Mouse (Mus musculus): Measurements from ENCODE around the gene Immp2l. TPM values are rescaled to one million over a fixed set of nuclear protein-coding genes. Genes with fewer than 3 reads are reported as not detected.

Immp2l gene
- total and polyA plus RNA-seq, 3 experiments: 2.3 to 20.2 (median 16.5) TPM

- DNase-seq: no peak
Observed at GRCm38 (mm10) chr12:41314811-41315461, 291.0 kb downstream of the Immp2l start.

DNA sequence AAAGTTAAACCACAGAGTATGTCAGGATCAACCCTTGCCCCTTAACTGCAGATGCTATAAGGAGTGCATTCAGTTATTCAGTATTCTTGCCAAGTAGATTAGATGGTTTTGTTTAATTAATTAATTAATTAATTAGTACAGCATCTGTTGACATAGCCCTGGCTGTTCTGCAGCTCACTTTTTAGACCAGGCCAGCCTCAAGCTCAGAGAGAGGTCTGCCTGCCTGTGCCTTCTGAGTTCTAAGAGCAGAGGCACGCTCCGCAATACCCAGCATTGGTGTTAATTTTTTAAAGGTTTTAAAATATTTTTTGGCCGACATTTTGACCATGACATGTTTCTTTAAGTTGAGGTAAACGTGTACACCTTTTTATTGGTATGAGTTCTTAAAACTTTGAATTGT is 292.0 kb downstream of the Immp2l start:
- DNase-seq: no peak

GRCm38 (mm10) chr12:41316426-41316825 is 292.5 kb downstream of the Immp2l start:
- no peak for DNase-seq

GRCm38 (mm10) chr12:41317431-41317830 is 293.5 kb downstream of the Immp2l start:
- no peak for DNase-seq

DNA sequence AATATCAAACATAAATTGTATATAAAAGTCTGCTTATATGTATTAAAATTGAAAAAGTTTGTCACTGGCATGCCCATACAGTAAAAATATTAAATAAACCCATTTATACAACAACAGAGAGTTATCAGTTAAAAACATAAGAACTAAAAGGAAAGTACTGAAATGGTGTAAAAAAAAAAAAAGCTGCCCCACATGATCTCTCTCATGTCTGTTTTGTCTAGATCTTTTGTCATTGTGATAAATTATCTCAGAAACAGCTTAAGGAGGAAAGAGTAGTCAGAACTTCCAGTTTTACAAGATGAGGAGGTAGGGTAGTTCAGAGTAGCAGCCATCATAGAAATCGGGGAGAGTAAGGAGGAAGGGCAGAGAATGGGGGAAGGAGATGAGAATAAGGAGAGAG is 298.1 kb downstream of the Immp2l start:
- DNase-seq: no peak

- DNase-seq: no peak
Observed at GRCm38 (mm10) chr12:41324418-41324817, 300.5 kb downstream of the Immp2l start.

DNA sequence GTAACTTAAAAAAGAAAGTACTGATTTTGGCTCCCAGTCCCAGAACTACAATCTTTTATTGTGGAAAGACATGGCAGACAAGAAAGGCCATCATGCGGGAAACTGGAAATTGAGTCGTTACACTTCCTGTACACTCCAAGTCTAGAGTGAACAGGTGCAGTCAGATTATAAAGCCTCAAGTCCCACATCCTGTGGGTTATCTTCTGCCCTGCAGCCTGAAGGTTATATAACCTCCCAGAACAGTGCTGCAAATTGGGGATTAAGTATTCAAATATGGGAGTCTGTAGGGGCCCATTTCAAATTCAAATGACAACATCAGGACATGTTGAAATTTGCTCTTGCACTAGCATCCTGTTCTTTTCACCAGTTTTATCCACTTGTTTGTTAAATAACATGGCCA is 301.9 kb downstream of the Immp2l start:
- no peak for DNase-seq

- no peak for DNase-seq
Observed at GRCm38 (mm10) chr12:41330988-41331671, 307.2 kb downstream of the Immp2l start.

DNA sequence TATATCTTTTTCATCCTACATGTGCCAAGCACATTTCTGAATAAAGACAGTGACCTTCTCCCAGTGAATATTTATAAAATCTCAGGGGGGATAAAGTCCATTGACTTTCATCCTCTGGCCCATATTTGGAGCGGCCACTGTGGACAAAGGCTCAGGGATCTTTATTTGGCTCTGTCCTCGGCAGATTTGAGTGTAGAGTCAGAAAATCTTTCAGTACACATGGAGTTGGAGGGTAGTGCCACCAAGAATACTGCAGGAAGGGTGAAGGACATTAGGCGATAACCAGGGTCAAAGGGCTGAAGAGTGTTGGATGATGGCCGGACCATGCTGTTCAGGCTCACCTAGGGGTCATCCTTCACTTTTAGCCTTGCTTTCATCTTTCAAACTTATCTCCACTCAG is 321.7 kb downstream of the Immp2l start:
- DNase-seq: no peak

DNA sequence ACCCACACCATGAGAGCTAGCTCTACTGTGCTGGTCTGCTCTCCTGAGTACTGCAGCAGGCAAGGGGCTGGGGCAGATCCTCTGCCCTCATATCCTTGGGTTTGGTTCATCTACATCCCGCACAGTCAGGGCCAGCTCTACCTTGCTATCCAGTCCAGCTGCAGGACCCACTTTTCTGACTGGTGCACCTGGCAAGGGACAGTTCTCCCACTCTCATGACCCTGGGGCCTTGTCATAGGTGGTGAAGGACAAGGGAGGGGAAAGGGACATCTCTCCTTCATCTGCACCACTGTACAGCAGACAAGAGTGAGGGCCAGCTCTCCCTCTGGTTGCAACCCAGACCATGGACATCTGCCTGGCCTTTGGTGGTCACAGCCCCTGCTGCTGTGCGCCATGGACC is 323.6 kb downstream of the Immp2l start:
- DNase-seq: no peak

DNA sequence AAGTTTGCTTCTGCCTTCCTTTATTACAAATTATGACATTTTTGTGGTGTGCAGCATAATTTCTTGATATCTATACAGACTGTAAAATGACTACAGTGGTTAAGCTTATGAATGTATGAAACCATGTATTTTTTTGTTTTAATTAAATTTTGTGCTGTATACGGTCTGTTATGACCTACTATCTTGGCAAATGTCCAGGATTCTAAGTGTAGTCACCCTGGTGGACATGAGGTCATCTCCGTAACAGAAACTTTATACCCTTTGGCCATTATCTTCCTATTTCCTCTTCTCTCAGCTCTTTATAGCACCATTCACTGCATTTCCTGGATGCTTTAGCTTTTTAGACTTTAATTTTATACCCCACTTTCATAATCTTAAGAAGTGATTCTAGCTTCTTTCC is 325.5 kb downstream of the Immp2l start:
- no peak for DNase-seq

DNA sequence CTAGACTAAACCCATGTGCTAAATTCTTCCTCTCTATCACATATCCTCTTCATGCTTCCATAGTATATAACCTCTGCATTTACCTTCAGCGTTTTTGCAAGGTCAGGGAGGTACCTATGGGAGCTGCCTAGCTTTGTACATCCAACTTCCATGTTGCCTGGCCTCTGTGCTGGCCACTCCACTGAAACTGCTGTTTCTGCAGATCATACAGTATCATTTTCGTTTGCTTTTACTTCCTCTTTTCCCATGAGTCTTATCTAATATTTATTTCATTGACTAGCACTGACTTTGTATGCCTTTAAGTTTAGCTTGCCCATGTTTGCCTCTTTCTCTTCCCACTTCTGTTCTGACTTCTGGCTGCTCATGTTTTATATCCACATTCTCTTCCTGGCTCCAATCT is 325.9 kb downstream of the Immp2l start:
- no peak for DNase-seq

DNA sequence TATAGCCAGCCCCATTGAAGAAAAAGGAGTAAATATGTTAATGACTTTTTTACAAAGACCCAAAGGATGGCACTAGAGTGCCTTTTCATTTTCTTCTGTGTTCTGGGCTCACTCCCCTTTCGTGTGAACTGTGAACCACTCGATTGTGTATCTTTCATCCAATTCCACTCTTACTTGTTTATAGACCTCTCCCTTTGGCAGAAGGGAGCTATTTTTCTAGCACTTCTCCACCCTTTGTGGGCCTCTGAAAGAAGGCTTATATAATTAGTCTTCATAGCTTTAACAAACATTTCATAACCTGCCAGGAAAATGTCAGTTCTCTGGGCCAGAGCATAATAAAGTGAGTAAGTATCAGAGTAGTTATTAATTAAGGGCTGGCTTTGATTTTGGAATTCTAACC is 327.4 kb downstream of the Immp2l start:
- no peak for DNase-seq

DNA sequence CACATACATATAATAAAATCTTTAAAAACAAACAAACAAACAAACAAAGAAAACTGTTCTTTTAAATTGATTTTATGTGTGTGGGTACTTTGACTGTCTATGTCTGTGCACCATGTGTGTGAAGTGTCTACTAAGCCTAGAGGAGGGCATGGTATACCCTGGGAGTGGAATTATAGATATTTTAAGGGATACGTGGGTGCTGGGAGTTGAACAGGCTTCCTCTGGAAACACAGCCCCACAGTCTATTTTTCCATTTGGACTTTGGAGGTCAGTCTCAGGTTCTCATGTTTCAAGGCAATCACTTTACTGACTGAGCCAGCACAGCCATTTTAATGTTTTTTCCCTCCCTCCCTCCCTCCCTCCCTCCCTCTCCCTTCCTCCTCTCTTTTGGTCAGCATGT is 331.0 kb downstream of the Immp2l start:
- no peak for DNase-seq

DNA sequence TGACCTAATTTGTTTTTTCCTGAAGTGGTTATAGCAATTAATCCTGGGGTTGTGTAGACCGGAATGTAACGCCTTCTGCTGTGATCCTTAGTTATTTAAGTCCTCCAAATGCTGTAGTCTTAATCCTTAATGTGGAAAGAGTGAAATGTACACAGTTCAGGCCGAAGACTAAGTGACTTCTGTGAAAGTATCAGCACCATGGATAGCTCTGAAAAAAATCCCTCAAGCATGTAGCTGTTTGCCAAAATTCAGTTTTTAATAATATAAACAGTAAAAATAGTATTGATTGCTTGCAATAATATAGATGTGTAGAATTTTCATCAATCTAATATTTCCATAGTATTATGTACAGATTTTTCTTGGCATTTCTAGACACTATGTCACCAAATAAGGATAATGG is 332.1 kb downstream of the Immp2l start:
- no peak for DNase-seq

DNA sequence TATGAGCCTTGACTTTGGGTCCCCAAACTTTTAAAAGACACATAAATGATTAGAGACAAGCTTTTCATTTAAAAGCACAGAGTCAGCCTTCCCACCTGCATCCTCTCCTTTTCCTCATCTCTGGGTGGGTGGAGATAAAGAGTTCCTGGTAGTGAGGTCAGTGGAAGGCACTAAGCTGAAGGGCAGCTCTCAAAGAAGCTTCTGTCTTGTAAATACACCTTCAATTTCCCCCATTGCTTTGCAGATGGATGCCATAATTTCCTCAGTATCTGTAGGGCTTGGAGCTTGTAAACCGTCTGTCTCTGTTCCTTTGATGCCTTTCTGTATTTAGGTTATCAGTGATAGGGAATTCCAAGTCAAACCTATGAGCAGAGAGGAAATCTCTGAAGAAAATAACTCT is 362.8 kb downstream of the Immp2l start:
- DNase-seq: no peak

DNA sequence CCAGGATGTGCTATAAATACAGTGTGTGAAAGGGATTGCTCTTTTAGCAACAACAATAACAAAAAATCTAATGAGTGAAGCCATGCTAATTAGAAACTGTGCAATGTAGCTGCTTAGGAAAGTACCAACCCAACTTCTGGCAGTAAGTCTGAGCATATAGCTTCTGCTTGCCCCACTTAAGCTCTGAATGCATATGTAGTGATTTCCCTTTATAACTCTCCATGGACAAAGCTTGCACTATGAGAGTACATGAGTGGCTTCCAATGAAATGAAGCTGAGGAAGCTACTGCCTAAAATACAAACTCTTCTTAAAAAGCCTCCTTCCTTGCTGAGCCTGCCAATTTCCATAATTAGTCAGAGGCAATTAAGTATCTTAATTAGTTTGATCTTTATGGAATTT is 370.3 kb downstream of the Immp2l start:
- no peak for DNase-seq

GRCm38 (mm10) chr12:41401136-41401535 is 377.2 kb downstream of the Immp2l start:
- DNase-seq: no peak

DNA sequence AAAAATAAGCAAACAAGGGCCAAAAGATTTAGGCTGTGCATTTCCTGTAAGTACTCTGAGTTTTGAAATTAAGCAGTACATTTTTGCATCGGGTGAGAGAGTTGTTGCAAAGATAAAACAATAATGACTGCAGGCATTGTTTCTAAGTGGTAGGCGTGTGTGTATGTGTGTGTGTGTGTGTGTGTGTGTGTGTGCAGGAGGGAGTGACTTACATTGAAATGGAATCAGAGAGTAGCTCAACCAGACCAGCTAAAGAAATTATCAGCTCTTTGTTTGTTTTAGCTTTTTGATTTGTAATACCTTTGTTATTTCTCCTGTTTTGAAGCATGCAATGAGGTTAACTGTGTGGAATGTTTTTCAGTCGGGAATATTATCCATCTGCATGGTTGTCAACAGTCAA is 378.0 kb downstream of the Immp2l start:
- no peak for DNase-seq

DNA sequence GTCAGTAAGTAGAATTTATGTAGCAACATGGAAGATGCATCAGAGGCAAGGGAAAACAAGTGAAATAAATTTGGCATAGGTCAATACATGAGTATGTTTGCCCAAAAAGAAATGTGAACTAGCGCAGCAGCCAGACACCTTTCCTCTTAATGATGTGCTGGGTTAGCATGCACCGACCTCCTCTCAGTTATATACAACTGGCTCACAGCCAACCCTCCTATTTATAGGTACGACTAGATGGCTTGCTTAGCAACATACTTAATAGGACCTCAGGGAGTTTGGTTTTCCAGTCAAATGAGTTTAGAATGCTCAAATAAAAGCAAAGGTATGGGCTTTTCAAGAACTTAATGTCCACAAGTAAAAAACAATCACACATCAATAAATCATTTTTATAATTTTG is 385.5 kb downstream of the Immp2l start:
- no peak for DNase-seq

DNA sequence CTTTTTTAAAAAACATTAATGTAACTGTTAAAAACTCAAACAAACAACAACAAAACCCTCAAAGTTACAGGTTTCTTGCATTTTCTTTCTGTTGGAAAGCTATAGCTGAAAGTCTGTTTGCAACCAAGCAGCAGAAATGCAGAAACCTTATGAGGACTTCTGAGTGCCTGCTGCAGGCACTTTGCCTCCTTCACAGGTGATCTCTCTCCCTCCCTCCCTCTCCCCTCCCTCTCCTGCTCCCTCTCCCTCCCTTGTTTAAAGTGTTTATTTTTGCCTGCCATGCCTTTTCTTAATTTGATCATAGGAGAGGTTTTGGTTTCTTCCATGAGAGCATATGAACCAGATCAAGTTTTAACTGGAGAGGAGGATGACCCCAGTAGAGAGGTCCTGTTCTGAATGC is 392.7 kb downstream of the Immp2l start:
- DNase-seq: no peak

DNA sequence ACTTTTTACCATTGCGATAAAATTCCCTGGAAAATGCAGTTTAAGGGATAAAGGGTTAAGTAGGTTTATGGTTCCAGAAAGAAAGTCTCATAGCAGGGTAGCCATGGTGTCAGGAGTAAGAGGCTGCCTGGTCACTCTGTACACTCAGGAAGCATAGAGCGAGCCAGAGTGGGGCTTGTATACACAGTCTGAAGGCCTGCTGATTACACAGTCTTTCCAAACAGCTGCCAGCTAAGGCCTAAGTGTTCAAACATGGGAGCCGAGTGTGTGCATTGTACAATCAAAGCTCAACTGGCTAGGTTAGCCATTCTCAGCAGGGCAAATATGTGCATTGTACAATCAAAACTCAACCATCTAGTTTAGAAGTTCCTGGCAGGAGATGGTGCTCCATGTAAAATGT is 393.2 kb downstream of the Immp2l start:
- no peak for DNase-seq

- DNase-seq: no peak
Observed at GRCm38 (mm10) chr12:41417961-41418360, 394.1 kb downstream of the Immp2l start.

- DNase-seq: no peak
Observed at GRCm38 (mm10) chr12:41425101-41425679, 401.3 kb downstream of the Immp2l start.

Measured in adrenal gland, adult 2 months (tissue).